Mouse (Mus musculus) hindbrain, postnatal 0 days (tissue): Measurements from ENCODE around the gene Gm49450. TPM values are rescaled to one million over a fixed set of nuclear protein-coding genes. Genes with fewer than 3 reads are reported as not detected.

Experiments
- ATAC-seq: fragments of 200-750 bp; cut with Nextera tagmentation; 2 replicates; pipeline ENCODE4 v1.8.0; 2017; ENCODE audit warnings: mild to moderate bottlenecking, moderate TSS enrichment, moderate library complexity
- DNase-seq: peaks from one replicate; pipeline ENCODE4 v3.0.0-alpha.2; 2015; ENCODE audit warnings: low spot score
- H3K27ac ChIP-seq: fragments of 300-500 bp; sonication (generic); 2 replicates; pipeline ENCODE4 v1.5.1; 2014; ENCODE audit warnings: mild to moderate bottlenecking
- H3K27me3 ChIP-seq: fragments of 300-500 bp; sonication (generic); 2 replicates; pipeline ENCODE4 v1.6.1; 2014; ENCODE audit warnings: low read length, mixed read lengths; ENCODE audit not compliant: insufficient read depth
- H3K36me3 ChIP-seq: fragments of 300-500 bp; sonication (generic); 2 replicates; pipeline ENCODE4 v1.6.1; 2014; ENCODE audit warnings: low read length, mixed read lengths; ENCODE audit not compliant: insufficient read depth
- H3K4me1 ChIP-seq: fragments of 300-500 bp; sonication (generic); 2 replicates; pipeline ENCODE4 v1.6.1; 2014; ENCODE audit warnings: antibody characterized with exemption, low read length, mixed read lengths; ENCODE audit not compliant: insufficient read depth
- H3K4me2 ChIP-seq: fragments of 300-500 bp; sonication (generic); 2 replicates; pipeline ENCODE4 v1.6.1; 2014; ENCODE audit warnings: low read depth, mild to moderate bottlenecking, low read length, moderate library complexity, mixed read lengths
- H3K4me3 ChIP-seq: fragments of 300-500 bp; sonication (generic); 2 replicates; pipeline ENCODE4 v1.5.1; 2014; ENCODE audit warnings: low read length
- H3K9ac ChIP-seq: fragments of 300-500 bp; sonication (generic); replicated peaks from 2 replicates; pipeline ENCODE4 v1.6.1; 2014; ENCODE audit warnings: mild to moderate bottlenecking, low read length, moderate library complexity, mixed read lengths
- H3K9me3 ChIP-seq: fragments of 300-500 bp; sonication (generic); 2 replicates; pipeline ENCODE4 v1.6.1; 2016; ENCODE audit warnings: low read length, mixed read lengths
- CTCF ChIP-seq: IDR thresholded peaks from 2 replicates; pipeline ENCODE4 v1.5.1; 2016; ENCODE audit warnings: antibody characterized with exemption, control low read depth, low read depth
- WGBS: fragments of 180-500 bp; shearing (Covaris S2); extraction: QIAGEN DNeasy Blood & Tissue Kit; methylation state at CpG from one replicate; pipeline ENCODE4 v1.1.7; 2014; 5-methylcytosine and 5-hydroxymethylcytosine counted together
- polyA plus RNA-seq: library from polyadenylated mRNA; unstranded; fragments of >200 nt; fragmentation: Nextera tagmentation; extraction: Ambion mirVana; gene quantifications from 2 replicates; pipeline ENCODE4 v1.2.1, GENCODE M21; 2015
- total RNA-seq: library from RNA; depleted of rRNA; stranded (reverse); fragments of >200 nt; gene quantifications from 2 replicates; pipeline ENCODE4 v1.2.3, GENCODE M21; 2014

Gm49450 gene
- total and polyA plus RNA-seq, 2 experiments from 2014 or later = 1,767 TPM; not detected in 1

DNA sequence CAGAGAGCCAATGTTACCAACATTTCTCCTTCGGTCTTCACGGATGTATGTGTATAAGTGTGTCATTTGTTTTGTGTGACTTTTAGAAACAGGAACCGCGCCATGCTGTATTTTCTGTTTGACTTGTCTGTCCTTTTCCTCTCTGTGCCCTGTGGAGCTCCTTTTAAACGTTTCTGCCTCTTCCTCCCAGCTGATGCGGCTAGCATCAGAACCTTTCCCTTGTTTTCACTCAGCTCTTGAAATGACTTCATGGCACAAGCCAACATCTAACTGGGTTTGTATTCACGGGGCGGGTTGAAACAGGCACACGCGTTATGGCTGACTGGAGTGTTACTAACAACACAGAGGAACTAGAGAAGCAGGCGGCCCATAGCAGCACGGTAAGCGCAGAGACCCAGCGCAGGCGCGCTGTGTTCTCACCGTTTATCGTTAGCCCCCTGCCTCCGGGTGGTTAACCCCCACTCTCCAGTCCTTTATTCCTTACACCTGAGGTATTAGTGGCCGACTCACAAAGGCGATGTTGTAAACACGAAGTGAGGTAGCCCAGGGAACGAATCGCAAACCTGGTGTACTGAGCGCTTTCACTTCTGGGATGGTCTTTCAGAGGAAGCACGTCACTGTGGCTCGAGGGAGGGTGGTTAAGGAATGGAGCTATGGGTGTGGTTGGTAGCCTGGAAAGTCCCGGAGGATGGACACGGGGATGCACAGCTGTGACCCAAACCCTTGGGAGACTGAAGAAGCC lies 32.1 kb upstream of the Gm49450 start:
- Histone ChIP-seq H3K4me2 (peak overlapping the region; percentile 81), H3K36me3 (no peaks in the 10 kb centered on the region), H3K27me3 (no peaks in the 10 kb centered on the region), H3K4me3 (peak overlapping the region; percentile 44), H3K9ac (peak overlapping the region; percentile 81), H3K27ac (peak overlapping the region; percentile 99), H3K4me1 (peaks cover 30% of the 10 kb centered on the region), H3K9me3 (no peaks in the 10 kb centered on the region)
- TF ChIP-seq CTCF = no peak
- DNase-seq (peak; percentile 84), ATAC-seq (peak; percentile 73)
- under 1% methylated on average over 29 of the region's 29 CpGs for WGBS

GRCm38 (mm10) chr15:98984681-98985080 lies 31.3 kb upstream of the Gm49450 start:
- Histone ChIP-seq H3K36me3 (no peaks in the 10 kb centered on the region), H3K9me3 (no peaks in the 10 kb centered on the region), H3K4me2 (peak overlapping the region; percentile 81), H3K4me1 (peaks cover 24% of the 10 kb centered on the region), H3K4me3 (peak overlapping the region; percentile 44), H3K27me3 (no peaks in the 10 kb centered on the region), H3K27ac (peak overlapping the region; percentile 99), H3K9ac (peak overlapping the region; percentile 81)
- 13% methylated on average over 6 of the region's 6 CpGs for WGBS
- TF ChIP-seq CTCF = no peak
- no peak for DNase-seq
- ATAC-seq = no peak

DNA sequence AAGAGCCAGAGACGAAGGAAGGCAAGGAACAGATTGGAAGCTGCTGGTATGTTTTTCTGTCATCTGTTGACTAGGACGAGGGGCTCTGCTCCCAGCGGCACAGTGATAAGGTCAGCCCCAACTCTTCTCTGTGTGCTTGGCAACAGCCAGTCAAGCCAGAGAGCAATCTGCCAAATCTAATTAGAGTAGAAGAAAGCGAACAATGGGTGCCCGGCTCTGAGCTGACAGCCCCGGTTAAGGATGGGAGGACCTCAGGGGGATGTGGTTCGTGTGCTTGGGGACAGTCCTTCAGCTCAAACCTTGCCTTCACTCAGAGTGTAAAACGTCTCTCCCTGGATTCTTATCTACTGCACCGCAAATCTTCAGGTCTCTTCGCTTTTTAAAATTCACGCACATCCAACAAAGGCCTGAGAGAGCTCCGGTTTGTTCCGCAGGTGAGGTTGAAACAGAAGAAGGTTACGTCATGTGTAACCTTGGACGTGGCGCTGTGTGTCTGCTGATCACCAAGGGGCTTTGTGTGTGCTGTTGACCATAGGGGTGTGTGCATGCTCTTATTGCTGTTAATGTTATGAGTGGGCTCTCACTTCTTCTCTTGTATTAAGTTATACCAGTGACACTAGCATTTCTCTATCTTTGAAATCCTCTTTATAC lies 30.2 kb upstream of the Gm49450 start:
- Histone ChIP-seq H3K36me3 (no peaks in the 10 kb centered on the region), H3K27ac (peak overlapping the region; percentile 99), H3K9me3 (no peaks in the 10 kb centered on the region), H3K4me2 (peak overlapping the region; percentile 81), H3K4me3 (peak overlapping the region; percentile 44), H3K4me1 (peaks cover 22% of the 10 kb centered on the region), H3K27me3 (no peaks in the 10 kb centered on the region), H3K9ac (peak overlapping the region; percentile 81)
- ATAC-seq (peak; percentile 87), DNase-seq (peak; percentile 92)
- no peak for TF ChIP-seq CTCF
- 10% methylated on average over 16 of the region's 16 CpGs for WGBS

GRCm38 (mm10) chr15:98982100-98982499 lies 28.7 kb upstream of the Gm49450 start:
- peak overlapping the region; percentile 99 for H3K27ac ChIP-seq
- no peak for ATAC-seq
- no peaks in the 10 kb centered on the region for H3K36me3 ChIP-seq
- H3K9me3 ChIP-seq = no peaks in the 10 kb centered on the region
- TF ChIP-seq CTCF = no peak
- H3K4me1 ChIP-seq = peaks cover 27% of the 10 kb centered on the region
- no peak overlapping the region for H3K4me3 ChIP-seq
- no peaks in the 10 kb centered on the region for H3K27me3 ChIP-seq
- 44% methylated on average over 6 of the region's 6 CpGs for WGBS
- no peak overlapping the region for H3K9ac ChIP-seq
- DNase-seq = no peak
- H3K4me2 ChIP-seq = no peak overlapping the region

DNA sequence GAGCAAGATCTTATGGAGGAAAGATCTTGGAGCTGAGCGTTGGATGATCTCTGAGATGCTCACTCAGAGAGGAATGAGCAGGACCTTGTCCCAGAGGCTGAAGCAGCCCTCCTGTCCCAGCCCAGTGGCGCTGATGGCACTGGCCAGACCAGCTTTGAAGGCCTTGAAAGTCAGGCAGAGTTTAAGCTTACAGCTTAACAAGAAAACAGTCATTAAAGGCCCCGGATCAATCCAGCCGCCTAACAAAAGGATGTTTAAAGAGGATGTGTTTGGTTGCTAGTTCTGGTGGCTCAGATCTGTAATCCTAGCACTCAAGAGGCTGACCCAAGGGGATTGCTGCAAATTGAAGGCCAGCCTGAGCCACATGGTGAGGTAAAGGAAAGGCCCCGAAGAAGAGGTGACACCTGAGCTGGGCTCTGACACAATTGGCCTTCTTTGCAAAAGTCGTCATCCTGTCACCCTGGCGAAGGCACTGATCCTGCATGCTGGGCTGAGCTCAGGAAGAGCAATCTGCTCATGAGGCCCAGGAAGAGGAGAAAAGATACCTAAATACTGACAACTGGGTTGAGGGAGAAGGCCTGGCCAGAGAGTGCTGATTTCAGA lies 26.8 kb upstream of the Gm49450 start:
- H3K27me3 ChIP-seq = no peaks in the 10 kb centered on the region
- H3K27ac ChIP-seq = peak overlapping the region; percentile 17; the same call in 1 of the 2 replicates
- WGBS = 55% methylated on average over 7 of the region's 7 CpGs
- H3K36me3 ChIP-seq = no peaks in the 10 kb centered on the region
- no peak for TF ChIP-seq CTCF
- no peak overlapping the region for H3K9ac ChIP-seq
- ATAC-seq (no peak), DNase-seq (no peak)
- no peak overlapping the region for H3K4me2 ChIP-seq
- no peak overlapping the region for H3K4me3 ChIP-seq
- H3K9me3 ChIP-seq = no peaks in the 10 kb centered on the region
- H3K4me1 ChIP-seq = peaks cover 34% of the 10 kb centered on the region

- Histone ChIP-seq H3K4me3 (peak overlapping the region; percentile 16; the same call in 1 of the 2 replicates), H3K9me3 (no peaks in the 10 kb centered on the region), H3K9ac (peak overlapping the region; percentile 42; the same call in 1 of the 2 replicates), H3K27ac (peak overlapping the region; percentile 92), H3K4me2 (peak overlapping the region; percentile 48), H3K36me3 (no peaks in the 10 kb centered on the region), H3K4me1 (peaks cover 34% of the 10 kb centered on the region), H3K27me3 (no peaks in the 10 kb centered on the region)
- TF ChIP-seq CTCF = no peak
- DNase-seq (peak; percentile 39), ATAC-seq (no peak)
- 22% methylated on average over 20 of the region's 20 CpGs for WGBS
Measured at GRCm38 (mm10) chr15:98978409-98979172, 25.2 kb upstream of the Gm49450 start.
